Mouse (Mus musculus) liver, embryonic 13.5 days (tissue): ENCODE measurements around the gene Nfyc. TPM values are rescaled to one million over a fixed set of nuclear protein-coding genes. Genes with fewer than 3 reads are reported as not detected.

Source experiments
- ATAC-seq: fragments of 200-750 bp; cut with Nextera tagmentation; 2 replicates; pipeline ENCODE4 v1.8.0; 2017; ENCODE audit warnings: low read depth, mild to moderate bottlenecking, moderate number of reproducible peaks, moderate library complexity
- DNase-seq: peaks from one replicate; pipeline ENCODE4 v3.0.0; 2022
- H3K27ac ChIP-seq: fragments of 300-500 bp; sonication (generic); 2 replicates; pipeline ENCODE4 v1.5.1; 2015; ENCODE audit warnings: moderate library complexity, mild to moderate bottlenecking, inconsistent platforms
- H3K27me3 ChIP-seq: fragments of 300-500 bp; sonication (generic); 2 replicates; pipeline ENCODE4 v1.6.1; 2015; ENCODE audit warnings: mild to moderate bottlenecking, inconsistent platforms
- H3K36me3 ChIP-seq: fragments of 300-500 bp; sonication (generic); 2 replicates; pipeline ENCODE4 v1.6.1; 2015; ENCODE audit warnings: mild to moderate bottlenecking, inconsistent platforms
- H3K4me1 ChIP-seq: fragments of 300-500 bp; sonication (generic); replicated peaks from 2 replicates; pipeline ENCODE4 v1.6.1; 2015; ENCODE audit warnings: inconsistent platforms
- H3K4me2 ChIP-seq: fragments of 300-500 bp; sonication (generic); 2 replicates; pipeline ENCODE4 v1.6.1; 2015; ENCODE audit warnings: inconsistent platforms, mild to moderate bottlenecking, moderate library complexity
- H3K4me3 ChIP-seq: fragments of 300-500 bp; sonication (generic); replicated peaks from 2 replicates; pipeline ENCODE4 v1.5.1; 2015; ENCODE audit warnings: mild to moderate bottlenecking, inconsistent platforms
- H3K9ac ChIP-seq: fragments of 300-500 bp; sonication (generic); 2 replicates; pipeline ENCODE4 v1.6.1; 2015; ENCODE audit warnings: mild to moderate bottlenecking, inconsistent platforms
- H3K9me3 ChIP-seq: fragments of 300-500 bp; sonication (generic); replicated peaks from 2 replicates; pipeline ENCODE4 v1.6.1; 2016; ENCODE audit warnings: inconsistent platforms
- WGBS: fragments of 180-500 bp; shearing (Covaris S2); methylation state at CpG from one replicate; pipeline ENCODE4 v1.1.7; 2015; ENCODE audit not compliant: insufficient replicate concordance; 5-methylcytosine and 5-hydroxymethylcytosine counted together
- polyA plus RNA-seq: library from polyadenylated mRNA; unstranded; fragments of >200 nt; fragmentation: Nextera tagmentation; extraction: Ambion mirVana; gene quantifications from 2 replicates; pipeline ENCODE4 v1.2.1, GENCODE M21; 2015

Gene Nfyc
- polyA plus RNA-seq, 1 experiment from 2014 or later: 54.1 TPM

GRCm38 (mm10) chr4:120855360-120856060 lies 24.1 kb upstream of the Nfyc start:
- no peak overlapping the region for H3K9ac ChIP-seq
- no peak overlapping the region for H3K27ac ChIP-seq
- WGBS: 29% methylated on average over 7 of the region's 7 CpGs
- peaks cover 11% of the 10 kb centered on the region for H3K4me1 ChIP-seq
- H3K36me3 ChIP-seq: no peaks in the 10 kb centered on the region
- no peaks in the 10 kb centered on the region for H3K9me3 ChIP-seq
- peaks cover 80% of the 10 kb centered on the region for H3K27me3 ChIP-seq
- peak overlapping the region; percentile 85 for H3K4me2 ChIP-seq
- no peak for ATAC-seq
- peak overlapping the region; percentile 66 for H3K4me3 ChIP-seq
- no peak for DNase-seq

GRCm38 (mm10) chr4:120854588-120855319 lies 23.4 kb upstream of the Nfyc start, which contains the start of gene Rims3:
Gene Rims3 (plus strand): TSS chr4:120854816.
- H3K27ac ChIP-seq: no peak within 1 kb of the TSS
- no peaks in the 10 kb centered on the region for H3K9me3 ChIP-seq
- H3K9ac ChIP-seq: peak within 1 kb of the TSS; percentile 61
- H3K4me2 ChIP-seq: peak within 1 kb of the TSS; percentile 85
- peaks cover 11% of the 10 kb centered on the region for H3K4me1 ChIP-seq
- peak within 1 kb of the TSS; percentile 66 for H3K4me3 ChIP-seq
- ATAC-seq: peak; percentile 71
- no peaks in the 10 kb centered on the region for H3K36me3 ChIP-seq
- H3K27me3 ChIP-seq: peaks cover 84% of the 10 kb centered on the region
- WGBS: 2% methylated on average over 61 of the region's 68 CpGs
- peak; percentile 31 for DNase-seq

- ATAC-seq: peak; percentile 43
Observed at GRCm38 (mm10) chr4:120850946-120851345, 19.6 kb upstream of the Nfyc start.

GRCm38 (mm10) chr4:120849451-120849850 lies 18.1 kb upstream of the Nfyc start:
- H3K4me1 ChIP-seq: peaks cover 28% of the 10 kb centered on the region

More at GRCm38 (mm10) chr4:120850946-120851345, 19.6 kb upstream of the Nfyc start:
- no peaks in the 10 kb centered on the region for H3K9me3 ChIP-seq
- H3K4me1 ChIP-seq: peaks cover 24% of the 10 kb centered on the region
- 2% methylated on average over 10 of the region's 10 CpGs for WGBS
- DNase-seq: peak; percentile 63
- H3K9ac ChIP-seq: no peak overlapping the region
- no peaks in the 10 kb centered on the region for H3K36me3 ChIP-seq
- no peak overlapping the region for H3K27ac ChIP-seq
- H3K27me3 ChIP-seq: peaks cover 66% of the 10 kb centered on the region
- H3K4me2 ChIP-seq: no peak overlapping the region
- no peak overlapping the region for H3K4me3 ChIP-seq

GRCm38 (mm10) chr4:120848909-120849308 lies 17.5 kb upstream of the Nfyc start:
- ATAC-seq: no peak
- Histone ChIP-seq H3K4me2 (no peak overlapping the region), H3K4me3 (no peak overlapping the region), H3K9ac (no peak overlapping the region), H3K27ac (no peak overlapping the region), H3K4me1 (peaks cover 34% of the 10 kb centered on the region), H3K9me3 (no peaks in the 10 kb centered on the region), H3K27me3 (peaks cover 46% of the 10 kb centered on the region), H3K36me3 (no peaks in the 10 kb centered on the region)
- 62% methylated on average over 6 of the region's 6 CpGs for WGBS
- no peak for DNase-seq

More at GRCm38 (mm10) chr4:120849451-120849850, 18.1 kb upstream of the Nfyc start:
- WGBS: 53% methylated on average over 11 of the region's 11 CpGs
- Histone ChIP-seq H3K27ac (no peak overlapping the region), H3K27me3 (peaks cover 51% of the 10 kb centered on the region), H3K9ac (no peak overlapping the region), H3K36me3 (no peaks in the 10 kb centered on the region), H3K9me3 (no peaks in the 10 kb centered on the region), H3K4me3 (no peak overlapping the region), H3K4me2 (no peak overlapping the region)
- DNase-seq (no peak), ATAC-seq (no peak)

- H3K9me3 ChIP-seq: no peaks in the 10 kb centered on the region
- WGBS: 30% methylated on average over 4 of the region's 4 CpGs
- H3K4me2 ChIP-seq: peak overlapping the region; percentile 58
- DNase-seq (peak; percentile 29), ATAC-seq (peak; percentile 64)
- peaks cover 49% of the 10 kb centered on the region for H3K4me1 ChIP-seq
- H3K36me3 ChIP-seq: no peaks in the 10 kb centered on the region
- H3K9ac ChIP-seq: 0 out of 2 replicates have a peak overlapping the region, but pooled peaks have one; percentile 19
- H3K27ac ChIP-seq: peak overlapping the region; percentile 80
- H3K27me3 ChIP-seq: peaks cover 18% of the 10 kb centered on the region
- 0 out of 2 replicates have a peak overlapping the region, but pooled peaks have one; percentile 30 for H3K4me3 ChIP-seq
Observed at GRCm38 (mm10) chr4:120845098-120845497, 13.7 kb upstream of the Nfyc start.

DNA sequence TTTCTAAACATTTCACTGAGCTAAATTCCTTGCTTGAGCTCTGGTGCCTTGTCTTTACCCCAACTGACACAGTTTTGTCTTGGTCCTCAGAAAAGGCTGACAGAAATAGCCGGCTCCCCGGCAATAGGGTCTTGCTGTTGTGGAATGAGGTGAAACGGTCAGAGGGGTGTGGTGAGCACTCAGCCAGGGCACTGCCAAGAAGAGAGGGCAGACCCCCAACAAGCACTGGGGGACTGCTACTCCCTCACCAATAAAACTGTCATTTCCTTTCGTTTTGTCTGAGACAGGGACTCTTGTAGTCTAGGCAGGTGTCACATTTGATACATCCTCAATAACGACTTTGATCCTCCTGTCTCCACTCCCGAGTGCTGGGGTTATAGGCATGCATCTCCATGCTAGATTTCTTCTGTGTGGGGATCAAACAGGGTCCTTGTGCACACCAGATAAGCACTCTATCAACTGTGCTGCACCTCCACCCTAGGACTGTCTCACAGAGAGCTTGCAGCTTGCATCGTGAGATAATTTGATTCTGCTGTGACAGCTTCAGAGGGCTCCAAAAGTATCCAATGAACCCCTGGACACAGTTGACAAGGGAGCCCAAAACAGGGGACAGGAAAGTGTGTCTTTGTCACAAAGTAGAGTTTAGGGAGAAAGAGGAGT lies 13.2 kb upstream of the Nfyc start:
- Histone ChIP-seq H3K4me3 (peak overlapping the region; percentile 30), H3K27ac (peak overlapping the region; percentile 80), H3K36me3 (no peaks in the 10 kb centered on the region), H3K4me2 (peak overlapping the region; percentile 58), H3K4me1 (peaks cover 49% of the 10 kb centered on the region), H3K9ac (0 out of 2 replicates have a peak overlapping the region, but pooled peaks have one; percentile 19), H3K27me3 (peaks cover 13% of the 10 kb centered on the region), H3K9me3 (no peaks in the 10 kb centered on the region)
- ATAC-seq: peak; percentile 97
- DNase-seq: peak; percentile 77
- 8% methylated on average over 7 of the region's 7 CpGs for WGBS

DNA sequence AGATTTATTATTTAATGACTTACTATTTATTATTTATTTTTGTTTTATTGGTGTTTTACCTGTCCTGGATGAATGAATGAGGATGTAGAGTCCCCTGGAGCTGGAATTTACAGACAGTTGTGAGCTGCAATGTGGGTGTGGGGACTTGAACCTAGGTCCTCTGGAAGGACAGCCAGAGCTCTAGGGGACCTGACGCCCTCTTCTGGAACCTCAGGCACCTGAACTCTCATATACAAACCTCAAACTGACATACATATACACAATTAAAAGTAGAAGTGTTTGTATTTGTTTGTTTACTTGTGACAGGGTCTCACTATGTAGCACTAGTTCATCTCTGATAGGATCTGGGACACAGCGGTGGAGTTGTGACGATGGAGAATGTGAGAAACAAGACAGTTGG lies 10.0 kb upstream of the Nfyc start:
- Histone ChIP-seq H3K4me1 (peaks cover 40% of the 10 kb centered on the region), H3K9ac (no peak overlapping the region), H3K4me3 (no peak overlapping the region), H3K27me3 (no peaks in the 10 kb centered on the region), H3K36me3 (no peaks in the 10 kb centered on the region), H3K27ac (no peak overlapping the region), H3K4me2 (no peak overlapping the region), H3K9me3 (no peaks in the 10 kb centered on the region)
- DNase-seq (no peak), ATAC-seq (no peak)
- WGBS: 67% methylated on average over 3 of the region's 3 CpGs

- Histone ChIP-seq H3K27ac (no peak overlapping the region), H3K9ac (no peak overlapping the region), H3K9me3 (no peaks in the 10 kb centered on the region), H3K4me3 (no peak overlapping the region), H3K4me1 (peaks cover 9% of the 10 kb centered on the region), H3K27me3 (no peaks in the 10 kb centered on the region), H3K36me3 (no peaks in the 10 kb centered on the region), H3K4me2 (no peak overlapping the region)
- 63% methylated on average over 5 of the region's 5 CpGs for WGBS
- no peak for DNase-seq
- no peak for ATAC-seq
Observed at GRCm38 (mm10) chr4:120830767-120831166, 605 bp downstream of the Nfyc start.

- no peaks in the 10 kb centered on the region for H3K9me3 ChIP-seq
- peak overlapping the region; percentile 84 for H3K4me3 ChIP-seq
- H3K4me2 ChIP-seq: peak overlapping the region; percentile 87
- no peaks in the 10 kb centered on the region for H3K27me3 ChIP-seq
- ATAC-seq (no peak), DNase-seq (no peak)
- H3K4me1 ChIP-seq: peaks cover 38% of the 10 kb centered on the region
- no peaks in the 10 kb centered on the region; the same call in 1 of the 2 replicates for H3K36me3 ChIP-seq
- H3K27ac ChIP-seq: peak overlapping the region; percentile 94
- 84% methylated on average over 6 of the region's 6 CpGs for WGBS
- peak overlapping the region; percentile 99 for H3K9ac ChIP-seq
Observed at GRCm38 (mm10) chr4:120826418-120826817, 5.0 kb downstream of the Nfyc start.
